Mouse (Mus musculus) WW6 (cell line): Measurements from ENCODE around the gene Rnf181.

Source experiments
- DNase-seq: peaks from one replicate; pipeline ENCODE4 v3.0.0-alpha.2; 2013; ENCODE audit warnings: low read depth, low spot score

Rnf181 gene

GRCm38 (mm10) chr6:72329019-72329418 is 37.7 kb downstream of the Rnf181 start:
- DNase-seq, result no peak

- no peak for DNase-seq
These were observed 40.5 kb downstream of the Rnf181 start for GRCm38 (mm10) chr6:72326274-72326673.

GRCm38 (mm10) chr6:72323786-72324508 is 42.8 kb downstream of the Rnf181 start:
- DNase-seq, result no peak

GRCm38 (mm10) chr6:72322936-72323335 is 43.8 kb downstream of the Rnf181 start:
- no peak for DNase-seq

- DNase-seq, result peak; percentile 11
These were observed 47.7 kb downstream of the Rnf181 start for GRCm38 (mm10) chr6:72319019-72319418.

- no peak for DNase-seq
These were observed 48.3 kb downstream of the Rnf181 start for GRCm38 (mm10) chr6:72318440-72318839.

GRCm38 (mm10) chr6:72316044-72316443 is 50.7 kb downstream of the Rnf181 start:
- DNase-seq, result no peak

GRCm38 (mm10) chr6:72315384-72315783 is 51.4 kb downstream of the Rnf181 start:
- no peak for DNase-seq

- no peak for DNase-seq
These were observed 53.5 kb downstream of the Rnf181 start for GRCm38 (mm10) chr6:72313124-72313867.

- no peak for DNase-seq
These were observed 54.6 kb downstream of the Rnf181 start for GRCm38 (mm10) chr6:72312198-72312597.
